Mouse (Mus musculus) adrenal gland, adult 8-10 months (tissue): ENCODE data around the gene Prkar2b. TPM values are rescaled to one million over a fixed set of nuclear protein-coding genes. Genes with fewer than 3 reads are reported as not detected.
"Not testable (repeated sequence)": the region's sequence is repeated elsewhere in the genome, so short reads cannot be mapped to it uniquely, and the experiment has no call there.

ENCODE experiments used
- DNase-seq: peaks from one replicate; pipeline ENCODE4 v3.0.0; 2022
- total RNA-seq, 4 experiments: library from RNA; stranded (reverse); gene quantifications; 2 replicates each; pipeline ENCODE4 v1.2.4; 2022

Prkar2b gene
- total RNA-seq, 4 experiments from 2014 or later = 295 to 379 (median 319) TPM

DNA sequence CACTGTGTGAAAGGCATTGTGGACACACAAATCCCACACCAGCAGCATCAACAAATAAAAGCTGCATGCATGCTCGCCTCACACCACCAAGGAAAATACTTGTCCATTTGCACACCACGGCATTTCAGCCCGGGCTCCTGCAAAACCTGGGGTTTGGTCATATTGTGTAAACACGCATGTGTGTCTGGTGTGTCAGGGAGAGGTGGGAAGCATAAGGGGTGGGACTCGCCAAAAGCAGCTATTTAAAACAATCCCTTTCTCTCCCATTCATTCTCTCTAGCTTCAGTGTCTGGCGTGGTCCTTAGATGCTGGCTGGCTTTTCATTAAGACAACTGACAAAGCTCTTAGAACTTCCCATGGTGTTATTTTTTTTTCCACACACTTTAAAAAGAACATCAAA is 1.4 kb downstream of the Prkar2b start:
- DNase-seq = no peak

DNA sequence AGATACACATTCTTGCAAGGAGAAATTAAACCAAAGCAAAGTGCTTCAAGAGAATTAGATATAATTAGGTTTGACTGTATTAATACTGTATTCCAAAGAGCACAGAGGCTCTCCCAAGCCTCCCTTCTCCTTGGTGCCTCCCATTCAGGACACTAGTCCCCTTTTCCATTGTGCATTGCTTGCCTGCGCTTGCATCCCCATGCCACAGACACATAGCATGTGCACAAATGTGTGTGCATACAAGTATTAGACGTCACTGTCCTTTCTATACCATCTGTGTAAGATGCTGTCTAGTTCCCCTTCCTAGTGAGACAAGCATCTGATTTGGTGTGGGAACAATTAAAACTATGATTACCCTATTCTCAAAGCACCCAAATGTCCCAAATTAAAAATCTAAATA is 2.0 kb downstream of the Prkar2b start:
- no peak for DNase-seq

DNA sequence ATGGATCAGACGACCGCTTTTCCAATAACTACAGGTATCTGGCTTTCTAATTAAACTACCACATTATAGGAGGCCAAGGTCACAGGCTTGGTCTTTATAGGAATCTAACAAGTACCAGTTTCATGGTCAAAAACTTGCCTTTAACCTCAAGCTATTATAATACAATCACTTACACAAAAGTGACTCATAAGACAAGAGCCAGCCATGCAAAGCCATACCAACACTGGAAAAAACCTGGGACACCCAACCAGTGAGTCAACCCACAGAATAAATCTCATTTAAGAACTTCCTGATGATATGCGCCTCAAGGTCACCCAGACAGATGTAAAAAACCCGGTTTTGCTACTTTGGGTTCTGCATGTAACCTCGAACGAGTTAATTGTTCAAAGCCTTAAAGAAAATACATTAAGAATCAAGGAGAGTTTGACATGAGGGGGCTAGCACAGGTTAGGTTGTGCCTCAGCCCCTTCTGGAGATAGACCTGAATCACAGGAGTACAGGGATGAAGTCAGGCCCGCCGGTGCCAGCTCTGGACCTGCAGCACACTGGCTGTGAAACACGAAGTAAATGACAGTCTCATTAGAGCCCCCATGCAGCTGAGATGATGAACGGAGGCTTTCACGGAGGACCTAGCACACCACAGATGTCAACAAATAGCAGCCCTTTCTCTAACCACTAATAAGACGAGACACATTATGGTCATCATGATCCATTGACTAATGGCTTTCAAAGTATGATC is 3.5 kb downstream of the Prkar2b start:
- no peak for DNase-seq

GRCm38 (mm10) chr12:32055797-32056196 is 5.3 kb downstream of the Prkar2b start:
- DNase-seq = no peak

DNA sequence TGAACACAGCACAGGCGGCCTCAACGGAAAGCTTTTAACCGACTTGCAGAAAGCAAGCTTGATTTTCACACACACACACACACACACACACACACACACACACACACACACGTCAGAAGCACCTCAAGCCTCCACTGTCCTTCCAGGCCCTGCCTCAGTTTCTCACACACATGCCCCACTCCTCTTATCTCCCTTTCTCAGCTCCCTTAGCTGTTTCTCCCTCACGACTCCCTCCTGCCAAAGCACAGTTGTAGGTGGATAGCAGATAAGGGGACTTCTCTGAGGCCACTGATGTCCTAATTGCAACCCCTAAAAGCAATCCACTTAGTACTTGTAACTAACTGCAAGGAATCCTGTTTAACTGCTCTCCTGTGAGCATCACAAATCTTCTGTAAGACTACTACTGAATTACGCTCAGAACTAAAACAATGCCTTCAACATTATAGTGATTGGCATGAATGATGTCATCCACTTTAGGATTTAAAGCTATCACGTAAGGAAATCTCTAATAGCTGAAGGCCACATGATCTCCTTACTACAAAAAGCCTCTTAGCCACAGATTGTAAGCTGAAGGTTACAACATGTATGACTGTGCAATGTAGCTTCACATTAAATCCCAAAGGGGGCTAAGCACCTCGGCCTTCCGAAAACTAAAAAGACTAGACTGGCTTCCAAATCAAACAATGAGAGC is 6.5 kb downstream of the Prkar2b start:
- no peak for DNase-seq

- no peak for DNase-seq
Observed at GRCm38 (mm10) chr12:32053637-32054366, 7.3 kb downstream of the Prkar2b start.

DNA sequence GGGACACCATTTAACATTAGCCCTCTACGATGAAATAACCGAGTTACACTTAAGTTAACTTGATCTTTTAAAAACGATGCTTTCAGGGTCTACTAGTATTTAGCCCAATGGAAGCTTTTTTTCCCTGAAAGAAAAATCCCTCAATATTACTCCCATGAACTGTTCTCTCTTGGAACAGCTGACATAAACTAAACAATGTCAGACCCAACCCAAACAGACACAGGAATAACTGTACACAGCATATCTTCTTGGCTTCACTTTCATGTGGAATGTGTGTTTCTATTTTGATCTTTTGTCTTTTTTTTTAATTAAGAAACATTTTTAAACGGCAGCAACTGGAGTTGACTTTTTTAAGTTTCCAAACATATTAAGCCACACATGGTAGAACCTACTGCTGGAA is 8.2 kb downstream of the Prkar2b start:
- DNase-seq = no peak

GRCm38 (mm10) chr12:32050165-32050564 is 10.9 kb downstream of the Prkar2b start:
- no peak for DNase-seq

- no peak for DNase-seq
Observed at GRCm38 (mm10) chr12:32045566-32046330, 15.3 kb downstream of the Prkar2b start.

GRCm38 (mm10) chr12:32044487-32045134 is 16.5 kb downstream of the Prkar2b start:
- DNase-seq = no peak

- no peak for DNase-seq
Observed at GRCm38 (mm10) chr12:32033536-32033935, 27.6 kb downstream of the Prkar2b start.

- DNase-seq = no peak
Observed at GRCm38 (mm10) chr12:32032917-32033316, 28.2 kb downstream of the Prkar2b start.

DNA sequence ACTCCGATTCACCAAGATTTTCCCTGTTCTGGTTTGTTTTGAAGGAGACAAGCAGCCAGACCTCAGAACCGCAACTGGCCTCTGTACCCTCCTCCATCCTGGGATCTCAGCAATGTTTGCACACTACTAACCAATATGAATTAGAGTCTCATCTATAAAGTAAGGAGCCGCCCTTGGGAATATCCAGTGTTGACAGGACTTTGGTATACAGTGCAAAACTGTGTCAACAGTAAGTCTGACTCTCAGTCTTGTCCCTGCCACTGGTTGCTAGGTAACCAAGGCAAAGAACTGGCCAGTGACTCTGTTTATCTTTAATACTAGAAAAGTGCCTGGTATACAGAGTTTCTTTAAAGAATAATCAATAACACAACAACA is 42.7 kb downstream of the Prkar2b start:
- no peak for DNase-seq

GRCm38 (mm10) chr12:32017636-32018375 is 43.3 kb downstream of the Prkar2b start:
- peak; percentile 46 for DNase-seq

DNA sequence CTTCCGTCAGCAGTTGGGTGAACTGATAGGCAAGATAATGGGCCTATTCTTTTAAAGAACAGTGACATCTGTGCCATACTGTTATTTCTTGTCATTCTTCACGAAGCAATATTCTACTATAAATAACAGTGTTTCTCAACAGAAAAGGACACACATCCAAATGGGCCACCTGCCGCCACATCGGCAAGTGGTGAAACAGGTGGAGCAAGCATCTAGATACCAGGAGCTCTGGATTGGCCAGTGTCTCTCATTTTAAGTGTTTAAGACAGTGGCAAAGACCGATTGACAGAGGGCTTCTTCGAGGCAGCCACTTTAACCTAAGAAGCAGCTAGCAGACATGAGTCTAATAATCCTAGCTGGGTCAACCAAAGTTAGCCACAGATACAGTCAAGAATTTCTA is 44.6 kb downstream of the Prkar2b start:
- DNase-seq = no peak

DNA sequence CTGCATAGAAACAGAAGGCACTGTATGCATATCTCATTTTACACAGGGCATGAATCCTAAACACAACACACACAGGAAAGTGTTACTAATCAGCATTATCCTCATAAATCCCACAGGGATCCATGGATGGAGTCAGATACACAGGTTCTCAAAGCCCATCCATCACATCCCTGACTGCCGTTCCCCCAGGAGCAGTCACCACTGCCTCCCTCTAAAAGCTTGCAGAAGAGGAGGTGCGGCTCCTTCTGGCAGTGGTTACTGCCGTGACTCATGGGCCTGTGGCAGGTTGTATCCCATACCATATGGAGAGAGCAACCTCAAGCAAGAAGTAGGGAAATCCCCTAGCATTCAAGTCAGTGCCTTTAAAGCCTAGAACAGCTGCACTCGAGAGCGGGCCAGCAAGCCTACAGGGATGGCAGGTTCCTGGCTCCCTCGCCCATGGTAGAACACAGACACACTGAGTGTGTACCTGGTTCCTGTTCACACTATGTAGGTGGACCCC is 45.8 kb downstream of the Prkar2b start:
- no peak for DNase-seq

DNA sequence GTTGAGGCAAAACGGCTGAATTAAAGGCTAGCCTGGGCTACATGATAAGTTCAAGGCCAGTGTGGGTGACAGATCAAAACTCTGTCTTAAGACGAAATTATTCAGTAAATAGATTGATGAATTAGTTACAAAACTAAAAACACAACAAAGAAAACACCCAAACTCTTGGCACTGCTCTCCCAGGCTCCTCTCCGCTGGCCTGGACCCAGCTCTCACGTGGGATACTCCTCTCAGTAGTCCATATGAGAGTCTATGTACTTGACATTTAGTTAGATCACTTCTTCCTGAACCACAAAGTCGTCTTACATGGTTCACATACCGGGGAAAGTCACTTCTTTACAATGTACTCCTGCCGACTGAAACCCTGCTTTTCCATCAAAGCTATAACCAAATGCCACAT is 46.3 kb downstream of the Prkar2b start:
- DNase-seq = no peak

DNA sequence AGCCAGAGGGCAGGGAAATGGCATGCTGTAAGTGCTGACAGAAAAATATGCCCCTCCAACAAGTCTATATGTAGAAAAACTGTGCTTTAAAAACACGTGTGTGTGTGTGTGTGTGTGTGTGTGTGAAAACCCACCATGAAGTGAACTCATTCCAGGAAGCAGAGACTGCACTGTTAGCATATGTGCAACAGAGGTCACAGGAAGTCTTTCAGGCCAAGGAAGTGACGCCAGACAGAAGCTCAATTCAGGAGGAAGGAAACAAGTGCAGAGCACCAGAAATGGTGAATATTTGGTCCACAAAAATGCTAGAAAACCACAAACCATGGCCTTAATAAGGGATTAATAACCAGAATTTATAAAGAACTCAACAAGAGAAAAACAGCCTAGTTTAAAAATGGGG is 48.9 kb downstream of the Prkar2b start:
- DNase-seq = no peak

- no peak for DNase-seq
Observed at GRCm38 (mm10) chr12:32011128-32011527, 50.0 kb downstream of the Prkar2b start.

GRCm38 (mm10) chr12:32009985-32010369 is 51.1 kb downstream of the Prkar2b start:
- not testable (repeated sequence) for DNase-seq

- no peak for DNase-seq
Observed at GRCm38 (mm10) chr12:32009267-32009984, 51.7 kb downstream of the Prkar2b start.
